Mouse (Mus musculus) C2C12 (cell line): ENCODE results near the gene Opa1. TPM values are rescaled to one million over a fixed set of nuclear protein-coding genes. Genes with fewer than 3 reads are reported as not detected.

Experiments used
- H3K27me3 ChIP-seq: one replicate; pipeline ENCODE4 v1.6.1; 2011; ENCODE audit not compliant: control insufficient read depth, insufficient read depth, insufficient read length
- H3K36me3 ChIP-seq: one replicate; pipeline ENCODE4 v1.6.1; 2011; ENCODE audit not compliant: control insufficient read depth, insufficient read depth
- H3K4me3 ChIP-seq: one replicate; pipeline ENCODE4 v1.5.1; 2011; ENCODE audit warnings: mild to moderate bottlenecking, control low read depth; ENCODE audit not compliant: poor library complexity, insufficient read depth, severe bottlenecking
- H3K79me2 ChIP-seq: one replicate; pipeline ENCODE4 v1.6.1; 2011; ENCODE audit not compliant: control insufficient read depth, insufficient read depth
- H3K79me3 ChIP-seq: one replicate; pipeline ENCODE4 v1.6.1; 2011; ENCODE audit warnings: low read depth, control low read depth
- H3ac ChIP-seq: one replicate; pipeline ENCODE3; 2011; ENCODE audit warnings: low read depth; ENCODE audit not compliant: control insufficient read depth, insufficient read length
- CEBPB ChIP-seq: IDR thresholded peaks from one replicate; pipeline ENCODE4 v1.6.1; 2011; ENCODE audit warnings: low read depth, mild to moderate bottlenecking, control low read depth, moderate library complexity
- CTCF ChIP-seq: IDR thresholded peaks from one replicate; pipeline ENCODE4 v1.5.1; 2011; ENCODE audit not compliant: control insufficient read depth, insufficient read depth, insufficient read length
- FOSL1 ChIP-seq: IDR thresholded peaks from one replicate; pipeline ENCODE4 v1.8.0; 2011; ENCODE audit warnings: mild to moderate bottlenecking, low read length; ENCODE audit not compliant: poor library complexity, insufficient read depth, severe bottlenecking
- MAX ChIP-seq: IDR thresholded peaks from one replicate; pipeline ENCODE4 v1.6.1; 2011; ENCODE audit warnings: mild to moderate bottlenecking, control low read depth
- MYOD1 ChIP-seq: IDR thresholded peaks from one replicate; pipeline ENCODE4 v1.6.1; 2011; ENCODE audit warnings: low read depth; ENCODE audit not compliant: control insufficient read depth, insufficient read length
- MYOG ChIP-seq: IDR thresholded peaks from one replicate; pipeline ENCODE4 v1.6.1; 2011; ENCODE audit not compliant: control insufficient read depth, insufficient read length; ENCODE audit errors: extremely low read depth
- USF1 ChIP-seq: IDR thresholded peaks from one replicate; pipeline ENCODE4 v1.6.1; 2011; ENCODE audit warnings: low read depth, mild to moderate bottlenecking, control low read depth, moderate library complexity
- polyA plus RNA-seq: library from polyadenylated mRNA; unstranded; fragments of >200 nt; fragmentation: generic; extraction: Trizol; gene quantifications from one replicate; pipeline ENCODE4 v1.2.1, GENCODE M21; 2012; ENCODE audit warnings: missing spikeins

Gene Opa1
- polyA plus RNA-seq, 1 experiment: 13.8 TPM

- Histone ChIP-seq H3K4me3 (no peak overlapping the region), H3K36me3 (peaks cover 77% of the 10 kb centered on the region)
- TF ChIP-seq USF1 (no peak), FOSL1 (no peak), CEBPB (no peak), MYOD1 (no peak), MYOG (no peak)
Observed at GRCm38 (mm10) chr16:29629053-29629452, 49.9 kb downstream of the Opa1 start.

GRCm38 (mm10) chr16:29635780-29636179, 56.6 kb downstream of the Opa1 start:
- Histone ChIP-seq H3K79me3 (no peaks in the 10 kb centered on the region), H3K36me3 (peaks cover 51% of the 10 kb centered on the region), H3ac (no peak overlapping the region), H3K27me3 (no peaks in the 10 kb centered on the region), H3K4me3 (no peak overlapping the region), H3K79me2 (no peaks in the 10 kb centered on the region)
- no peak for TF ChIP-seq MAX
- TF ChIP-seq MYOD1: no peak
- no peak for TF ChIP-seq CTCF
- TF ChIP-seq FOSL1: no peak
- TF ChIP-seq CEBPB: no peak
- no peak for TF ChIP-seq USF1
- TF ChIP-seq MYOG: no peak

More at GRCm38 (mm10) chr16:29629053-29629452, 49.9 kb downstream of the Opa1 start:
- Histone ChIP-seq H3ac (no peak overlapping the region), H3K79me2 (no peaks in the 10 kb centered on the region), H3K27me3 (no peaks in the 10 kb centered on the region), H3K79me3 (no peaks in the 10 kb centered on the region)

- TF ChIP-seq FOSL1 (no peak), MAX (no peak), CEBPB (no peak), CTCF (no peak), MYOD1 (no peak), USF1 (no peak)
- no peaks in the 10 kb centered on the region for H3K79me2 ChIP-seq
- peaks cover 35% of the 10 kb centered on the region for H3K36me3 ChIP-seq
- no peak overlapping the region for H3K4me3 ChIP-seq
- no peak overlapping the region for H3ac ChIP-seq
- H3K27me3 ChIP-seq: no peaks in the 10 kb centered on the region
- no peaks in the 10 kb centered on the region for H3K79me3 ChIP-seq
Observed at GRCm38 (mm10) chr16:29642376-29642775, 63.2 kb downstream of the Opa1 start.

- Histone ChIP-seq H3K79me2 (no peaks in the 10 kb centered on the region), H3K36me3 (peaks cover 38% of the 10 kb centered on the region), H3K79me3 (no peaks in the 10 kb centered on the region), H3K4me3 (no peak overlapping the region), H3K27me3 (no peaks in the 10 kb centered on the region), H3ac (no peak overlapping the region)
- TF ChIP-seq CTCF: no peak
Observed at GRCm38 (mm10) chr16:29644871-29645270, 65.7 kb downstream of the Opa1 start.

GRCm38 (mm10) chr16:29646202-29646601, 67.1 kb downstream of the Opa1 start:
- TF ChIP-seq FOSL1 (no peak), USF1 (no peak), CEBPB (no peak), MAX (no peak), MYOD1 (no peak), CTCF (no peak), MYOG (no peak)
- H3K36me3 ChIP-seq: peaks cover 39% of the 10 kb centered on the region
- no peak overlapping the region for H3ac ChIP-seq
- H3K27me3 ChIP-seq: no peaks in the 10 kb centered on the region
- no peaks in the 10 kb centered on the region for H3K79me2 ChIP-seq
- H3K4me3 ChIP-seq: no peak overlapping the region
- no peaks in the 10 kb centered on the region for H3K79me3 ChIP-seq

- Histone ChIP-seq H3K36me3 (peaks cover 6% of the 10 kb centered on the region), H3K79me3 (no peaks in the 10 kb centered on the region), H3K79me2 (no peaks in the 10 kb centered on the region), H3ac (no peak overlapping the region), H3K4me3 (no peak overlapping the region), H3K27me3 (no peaks in the 10 kb centered on the region)
- TF ChIP-seq CTCF (no peak), FOSL1 (no peak), MYOG (no peak), MAX (no peak), MYOD1 (no peak), USF1 (no peak), CEBPB (no peak)
Observed at GRCm38 (mm10) chr16:29656187-29656825, 77.2 kb downstream of the Opa1 start.
